Mouse (Mus musculus): ENCODE data around the gene Ccdc172.
A peak's percentile ranks its signal among the peaks of the same experiment; 100 is the strongest.

The Ccdc172 gene

DNA sequence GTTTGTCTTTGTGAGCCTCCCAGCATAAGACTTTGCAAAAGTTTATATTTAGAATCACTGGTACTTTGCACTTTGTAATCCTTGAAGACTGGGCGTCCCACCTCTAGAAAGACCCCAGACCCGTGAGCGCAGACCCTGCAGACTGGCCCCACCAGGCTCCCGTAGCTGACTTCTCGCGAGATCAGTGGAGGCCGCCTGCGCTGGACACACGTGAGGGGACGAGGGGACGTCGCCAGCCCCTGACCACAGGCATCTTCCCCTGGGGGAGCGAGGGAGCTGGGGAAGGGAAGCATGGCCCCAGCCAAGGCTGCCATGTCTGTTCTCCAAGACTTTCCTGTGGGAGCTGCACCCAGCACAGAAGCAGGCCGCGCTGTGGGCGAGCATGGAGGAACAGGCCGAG is at the start of gene Ccdc172:
Gene Ccdc172 (plus strand): TSS at position 176 of the 400 bp plus-strand sequence.
- DNase-seq (ENCODE audit: low read depth, low spot score), result no peak

DNA sequence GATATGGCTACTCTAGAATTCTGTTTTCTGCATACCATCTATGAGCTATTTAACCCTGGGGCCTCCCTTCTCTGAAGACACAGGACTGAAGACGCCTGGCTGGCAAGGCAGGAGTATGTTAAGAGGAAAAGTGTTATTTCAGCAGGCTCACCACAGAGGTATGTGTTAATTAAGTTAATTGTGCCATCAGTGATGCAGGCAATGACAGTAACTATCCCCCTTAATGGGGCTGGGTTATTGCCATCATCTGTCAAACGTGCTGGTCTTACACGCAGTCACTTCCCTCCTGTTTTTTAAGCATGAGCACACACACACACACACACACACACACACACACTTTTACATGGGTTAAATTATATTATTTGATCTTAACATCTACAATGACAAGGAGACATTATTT is 48.0 kb upstream of the Ccdc172 start:
- DNase-seq (ENCODE audit: low read depth, low spot score), result no peak

DNA sequence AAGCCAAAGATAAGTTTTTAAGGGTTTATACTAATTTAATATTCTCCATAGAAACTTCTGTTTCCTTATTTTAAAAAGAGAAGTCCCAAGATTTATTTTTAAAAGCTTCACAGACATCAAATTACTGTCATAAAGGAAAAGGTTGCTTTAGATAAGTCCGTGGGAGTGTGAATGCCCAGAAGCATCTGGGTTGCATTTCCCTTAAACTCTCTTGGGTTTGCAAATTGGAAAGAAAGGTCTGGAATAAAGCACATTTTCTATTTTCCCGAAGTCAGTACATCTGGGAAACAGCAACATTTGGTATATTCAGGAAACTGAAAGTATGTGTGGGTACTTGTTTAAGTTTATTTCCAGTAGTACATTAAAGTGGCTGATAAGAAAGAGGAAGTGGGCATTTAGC is 43.5 kb upstream of the Ccdc172 start:
- DNase-seq (ENCODE audit: low read depth, low spot score), result no peak

DNA sequence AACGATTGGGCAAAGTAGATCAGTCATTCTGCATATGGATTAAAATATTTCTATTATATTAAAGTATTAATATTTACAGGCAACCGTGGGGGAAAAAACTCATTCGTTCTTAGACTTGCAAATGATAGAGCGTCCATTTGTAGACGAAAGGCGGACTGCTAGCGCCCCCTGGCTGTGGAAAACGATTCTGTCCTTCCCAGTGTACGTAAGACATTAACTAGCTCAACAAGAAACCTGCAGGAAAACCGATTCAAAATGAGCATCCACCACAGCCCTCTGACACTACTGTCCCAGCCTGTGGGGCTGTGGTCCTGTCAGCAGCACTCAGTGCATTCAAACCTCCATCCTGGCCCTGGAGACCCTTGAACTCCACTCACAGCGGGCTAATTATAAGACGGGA is 42.4 kb upstream of the Ccdc172 start:
- DNase-seq (ENCODE audit: low read depth, low spot score), result peak; percentile 90

DNA sequence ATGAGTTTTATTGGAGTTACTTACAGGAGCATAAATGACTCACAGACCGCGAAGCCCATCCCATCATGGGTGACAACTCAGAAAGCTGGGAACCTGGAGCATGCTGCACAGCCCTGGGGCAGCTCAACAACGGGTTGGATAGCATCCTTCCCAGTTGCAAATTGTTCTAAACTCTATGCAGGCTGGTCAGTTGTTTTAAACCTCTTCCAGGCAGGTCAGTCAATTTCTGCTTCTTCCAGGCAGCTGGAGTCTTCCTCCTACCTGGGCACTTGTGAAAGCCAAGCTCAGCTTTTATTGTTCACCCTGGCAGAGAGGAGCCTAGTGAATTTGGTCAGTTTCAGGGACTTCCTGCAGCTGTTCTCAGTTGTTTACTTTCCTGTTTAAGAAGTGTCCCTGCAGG is 37.5 kb upstream of the Ccdc172 start:
- no peak for DNase-seq (ENCODE audit: low read depth, low spot score)

DNA sequence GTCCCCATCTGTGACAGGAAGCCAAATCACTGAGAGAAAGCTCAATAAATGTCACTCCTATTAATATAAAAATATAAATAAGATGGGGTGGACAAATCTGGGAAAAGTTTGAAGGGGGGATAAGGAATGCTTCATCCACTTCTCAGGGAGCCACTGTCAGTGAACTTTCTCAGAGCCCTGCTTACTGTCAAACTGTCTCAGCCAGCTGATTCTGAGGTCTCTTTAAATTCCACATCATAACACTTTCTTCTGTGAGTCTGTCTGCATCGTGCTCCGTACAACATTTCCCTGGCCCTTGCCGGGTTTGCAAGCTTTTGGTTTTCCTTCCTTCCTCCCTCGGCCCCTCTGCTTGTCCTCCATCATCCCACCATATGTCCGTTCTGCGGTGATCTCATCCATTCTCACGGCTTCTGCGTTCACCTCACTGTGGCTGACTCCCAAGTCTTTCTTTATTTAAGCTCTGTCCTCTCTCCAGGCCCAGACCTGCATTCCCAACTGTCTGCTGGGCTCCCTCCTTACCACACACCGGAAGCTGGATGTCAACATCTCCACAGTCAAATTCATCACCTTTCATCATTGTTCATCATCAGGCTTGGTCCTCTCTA is 29.3 kb upstream of the Ccdc172 start:
- DNase-seq (ENCODE audit: low read depth, low spot score), result no peak

DNA sequence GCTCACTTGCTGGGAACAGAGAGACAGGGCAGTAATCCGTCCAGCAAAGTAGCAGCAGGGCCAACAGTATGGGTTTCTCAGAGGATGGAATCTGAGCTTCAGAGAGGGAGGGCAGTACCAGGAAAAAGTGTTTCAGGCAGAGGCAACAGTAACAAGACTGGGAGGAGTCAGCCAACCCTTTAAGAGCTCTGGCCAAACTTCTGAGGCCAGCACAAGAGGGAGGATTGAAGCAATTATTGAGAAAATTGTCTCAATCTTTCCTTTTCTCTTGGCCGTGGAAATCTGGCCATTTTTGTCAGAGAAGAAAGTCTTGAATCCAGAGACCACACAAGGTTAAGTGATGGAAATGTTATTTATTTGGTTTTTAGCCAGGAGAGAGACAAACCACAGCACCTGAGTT is 25.1 kb upstream of the Ccdc172 start:
- no peak for DNase-seq (ENCODE audit: low read depth, low spot score)

DNA sequence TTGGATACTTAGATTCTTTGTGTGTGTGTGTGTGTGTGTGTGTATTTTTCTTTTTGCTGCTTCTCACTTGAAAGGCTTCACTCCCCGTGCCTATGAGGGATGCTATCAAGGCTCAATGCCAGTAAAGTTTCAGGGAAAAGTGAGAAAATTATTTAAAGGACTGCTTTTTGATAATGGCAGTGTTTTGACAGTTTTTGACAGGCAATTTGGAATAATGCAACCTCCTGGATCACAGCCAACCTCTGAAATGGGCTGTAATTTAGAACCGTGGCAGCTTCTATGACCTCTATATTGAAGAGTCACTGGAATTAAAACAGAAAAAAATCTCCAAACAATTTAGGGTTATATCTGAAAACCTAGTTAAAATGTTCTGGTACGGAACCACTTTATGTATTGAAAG is 14.7 kb upstream of the Ccdc172 start:
- DNase-seq (ENCODE audit: low read depth, low spot score), result no peak

DNA sequence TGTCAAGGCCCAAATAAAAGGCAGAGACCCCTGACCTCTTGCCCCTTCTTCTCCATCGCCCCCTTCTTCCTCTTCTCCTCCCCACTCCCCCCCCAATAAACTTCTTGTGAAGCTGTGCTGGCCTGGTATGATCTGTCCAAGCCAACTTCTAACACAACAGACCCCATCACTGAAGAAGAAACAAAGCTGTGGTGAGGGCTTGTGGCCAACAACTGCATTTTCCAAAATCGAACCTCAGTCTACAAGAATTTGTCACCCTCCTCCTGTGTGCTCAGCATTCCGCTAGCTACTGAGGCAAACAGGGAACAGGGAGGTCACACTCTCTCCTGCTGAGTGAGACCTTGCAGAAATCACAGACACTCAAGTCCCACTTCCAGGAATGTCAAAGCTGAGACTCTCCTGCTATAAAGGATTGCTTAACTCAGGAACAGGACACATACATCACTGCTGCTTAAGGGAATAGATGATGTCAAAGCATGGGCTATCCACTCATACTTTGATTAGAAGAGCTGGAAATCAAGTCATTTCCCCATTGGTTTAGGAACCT is 12.3 kb upstream of the Ccdc172 start:
- DNase-seq (ENCODE audit: low read depth, low spot score), result no peak

DNA sequence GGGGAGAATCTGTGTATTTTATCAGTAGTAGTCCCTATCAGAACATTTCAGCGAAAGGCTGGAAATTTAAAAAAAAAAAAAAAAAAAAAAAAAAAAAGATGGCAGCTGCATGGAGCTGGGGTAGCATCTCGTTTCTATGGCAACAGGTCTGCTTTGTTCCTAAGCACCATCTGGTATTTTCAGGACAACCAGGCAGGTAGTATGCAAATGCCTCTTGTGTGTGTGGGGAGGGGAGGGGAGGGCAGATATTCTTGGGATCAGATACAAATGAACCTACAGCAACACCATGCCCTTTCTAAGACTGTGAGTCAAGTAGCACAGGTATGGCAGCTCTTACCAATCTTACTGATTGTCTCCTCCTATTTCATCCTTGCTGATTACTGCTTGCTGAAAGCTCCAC is 11.7 kb upstream of the Ccdc172 start:
- peak; percentile 31 for DNase-seq (ENCODE audit: low read depth, low spot score)

DNA sequence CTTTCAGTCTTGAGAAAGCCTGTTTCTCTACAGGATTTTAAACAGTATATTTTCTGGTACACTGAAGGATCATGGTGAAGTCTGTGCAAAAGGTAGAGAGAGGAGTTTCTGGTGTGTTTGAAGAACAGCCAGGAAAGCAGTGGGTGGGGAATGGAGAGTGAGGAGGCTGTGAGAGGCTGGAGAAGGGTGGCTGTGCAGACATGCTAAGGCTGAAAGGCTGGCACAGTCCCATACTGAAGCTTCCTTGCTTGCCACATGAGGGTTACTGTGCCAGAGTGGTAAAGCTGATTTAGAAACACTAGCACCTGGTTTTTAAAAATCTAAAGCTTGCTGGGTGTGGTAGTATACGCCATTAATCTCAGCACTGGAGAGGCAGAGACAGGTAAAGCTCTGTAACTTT is 9.9 kb downstream of the Ccdc172 start:
- DNase-seq (ENCODE audit: low read depth, low spot score), result no peak

DNA sequence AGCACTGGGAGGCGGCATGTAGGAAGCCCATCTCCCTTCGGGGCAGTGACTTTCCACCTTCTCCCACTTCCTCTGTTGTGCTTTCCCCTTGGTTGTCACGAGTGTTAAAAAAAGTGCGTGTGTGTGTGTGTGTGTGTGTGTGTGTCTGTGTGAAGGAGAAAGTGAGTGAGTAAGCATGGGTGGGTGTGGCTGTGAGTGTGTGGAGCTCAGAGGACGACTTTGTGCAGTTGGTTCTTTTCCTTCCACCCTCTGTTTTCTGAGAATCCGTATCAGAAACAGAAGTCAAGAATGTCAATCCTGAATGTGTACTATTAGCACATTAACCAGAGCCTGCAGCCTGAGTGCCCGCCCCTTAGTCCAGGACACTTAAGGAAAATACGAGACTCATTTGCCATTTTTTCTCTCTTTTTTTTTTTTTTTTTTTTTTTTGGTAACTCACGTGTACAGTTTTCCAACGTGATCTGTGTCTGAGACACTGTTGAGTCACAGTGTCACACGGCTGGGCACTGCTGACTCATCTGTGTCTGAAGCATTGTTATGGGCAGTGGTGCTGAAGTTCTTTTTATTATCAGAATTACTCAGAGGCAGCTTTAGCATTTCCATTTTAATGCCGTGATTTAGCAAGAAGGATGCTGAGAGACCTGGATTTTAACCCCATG is 12.1 kb downstream of the Ccdc172 start:
- no peak for DNase-seq (ENCODE audit: low read depth, low spot score)

DNA sequence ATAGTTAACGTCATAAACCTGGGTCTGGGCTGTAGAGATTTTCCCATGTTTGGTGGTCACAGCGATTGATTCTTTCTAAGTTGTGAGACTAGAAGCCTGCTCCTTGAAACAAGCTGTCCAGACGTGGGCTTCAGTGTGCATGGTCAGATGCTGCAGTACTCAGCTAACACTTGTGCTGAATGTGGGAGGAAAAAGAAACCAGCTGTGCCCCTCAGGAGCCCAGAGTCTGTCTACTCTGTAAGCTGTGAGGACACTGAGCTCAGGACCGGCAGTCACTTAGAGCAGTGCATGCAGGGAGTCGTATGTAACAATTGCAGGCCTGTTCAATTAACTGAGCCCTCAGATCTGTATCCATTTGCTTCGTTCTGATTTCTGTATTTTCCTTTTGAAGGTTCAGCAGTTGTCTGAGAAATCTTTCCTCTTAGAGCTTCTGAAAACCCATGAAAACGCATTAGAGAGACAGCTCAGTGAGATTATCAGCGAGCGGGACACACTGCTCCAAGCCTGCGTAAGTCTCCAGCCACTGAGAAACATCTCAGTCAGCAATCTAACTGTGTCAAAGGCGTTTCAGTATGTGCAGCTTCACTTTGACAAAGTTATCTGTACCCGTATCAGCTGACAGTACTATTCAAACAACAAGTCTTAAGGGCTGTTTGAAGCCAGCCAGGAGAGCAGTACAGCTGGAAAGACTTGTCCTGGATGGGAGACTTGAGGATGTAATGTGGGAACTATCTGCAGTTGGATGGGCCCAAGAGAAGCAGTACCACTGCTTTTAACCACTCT is 13.9 kb downstream of the Ccdc172 start:
- no peak for DNase-seq (ENCODE audit: low read depth, low spot score)

DNA sequence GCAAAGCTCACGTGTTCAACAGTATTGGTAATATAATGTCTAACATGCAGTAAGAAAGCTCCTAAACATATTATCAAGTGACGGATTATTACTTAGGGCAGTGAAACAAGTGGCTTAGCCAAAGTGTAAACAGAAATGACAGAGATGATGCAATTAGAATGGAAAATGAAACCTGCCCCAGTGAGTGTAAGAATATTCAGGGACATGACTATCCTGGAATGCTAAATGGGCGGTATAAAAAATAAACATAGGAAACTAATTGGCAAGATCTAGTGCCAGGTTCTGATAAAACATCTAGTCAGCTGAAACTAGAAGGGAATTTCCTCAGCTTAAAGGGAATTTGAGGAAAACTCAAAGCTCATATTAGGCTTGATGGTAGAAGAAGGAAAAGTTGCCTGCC is 21.3 kb downstream of the Ccdc172 start:
- DNase-seq (ENCODE audit: low read depth, low spot score), result no peak

DNA sequence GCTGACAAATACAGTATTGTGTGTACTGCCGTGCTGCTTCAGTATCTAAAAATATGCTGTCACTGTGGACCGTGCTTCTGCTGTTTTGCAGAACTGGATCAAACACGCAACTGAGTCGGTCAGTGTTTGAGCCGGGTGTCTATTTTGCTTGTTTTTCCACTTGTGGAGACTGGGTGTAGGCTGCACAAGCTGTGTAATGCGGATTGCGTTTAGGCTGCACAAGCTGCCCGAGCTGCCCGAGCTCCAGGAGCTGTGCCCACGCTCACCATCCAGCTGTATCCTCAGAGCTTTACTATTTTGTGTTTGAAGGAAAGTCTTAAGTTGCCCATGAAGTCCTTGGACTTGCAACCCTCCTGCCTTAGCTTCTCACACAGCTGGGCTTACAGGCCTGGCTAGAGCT is 24.9 kb downstream of the Ccdc172 start:
- no peak for DNase-seq (ENCODE audit: low read depth, low spot score)

DNA sequence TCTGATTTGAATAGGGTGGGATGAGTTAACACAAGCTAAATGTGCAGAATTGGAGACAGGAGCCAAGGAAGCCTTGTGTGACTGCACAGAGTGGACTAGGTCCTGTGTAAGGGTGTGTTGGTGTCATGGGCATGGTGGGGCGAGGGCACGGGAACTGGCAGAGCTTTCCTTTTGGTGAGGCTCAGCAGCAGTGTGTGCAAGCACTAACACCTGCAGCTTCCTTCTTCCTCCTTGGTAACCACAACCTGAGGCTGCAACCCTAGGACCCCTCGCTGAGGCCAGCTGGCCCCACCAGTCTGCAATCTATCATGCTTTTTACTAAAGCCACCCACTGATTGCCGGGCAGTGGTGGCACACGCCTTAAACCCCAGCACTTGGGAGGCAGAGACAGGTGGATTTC is 28.6 kb downstream of the Ccdc172 start:
- DNase-seq (ENCODE audit: low read depth, low spot score), result no peak

DNA sequence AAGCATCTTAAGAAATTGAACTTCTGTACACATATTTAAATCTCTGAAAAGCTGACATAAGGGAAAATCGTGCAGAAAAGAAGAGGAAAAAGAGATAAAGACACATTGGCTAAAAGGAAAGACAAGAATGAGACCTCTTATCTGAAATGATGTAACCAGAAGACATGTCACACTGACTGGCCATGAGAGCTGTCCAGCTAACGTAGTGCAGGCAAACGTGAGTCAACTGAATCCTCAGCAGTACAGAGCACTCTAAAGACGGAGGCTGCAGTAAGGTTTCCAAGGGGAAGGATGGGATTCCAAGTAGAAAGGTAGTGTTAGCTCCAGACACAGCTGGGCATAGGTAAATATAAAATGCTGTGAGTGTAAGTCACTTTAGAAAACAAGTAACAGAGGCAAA is 36.6 kb downstream of the Ccdc172 start:
- no peak for DNase-seq (ENCODE audit: low read depth, low spot score)

DNA sequence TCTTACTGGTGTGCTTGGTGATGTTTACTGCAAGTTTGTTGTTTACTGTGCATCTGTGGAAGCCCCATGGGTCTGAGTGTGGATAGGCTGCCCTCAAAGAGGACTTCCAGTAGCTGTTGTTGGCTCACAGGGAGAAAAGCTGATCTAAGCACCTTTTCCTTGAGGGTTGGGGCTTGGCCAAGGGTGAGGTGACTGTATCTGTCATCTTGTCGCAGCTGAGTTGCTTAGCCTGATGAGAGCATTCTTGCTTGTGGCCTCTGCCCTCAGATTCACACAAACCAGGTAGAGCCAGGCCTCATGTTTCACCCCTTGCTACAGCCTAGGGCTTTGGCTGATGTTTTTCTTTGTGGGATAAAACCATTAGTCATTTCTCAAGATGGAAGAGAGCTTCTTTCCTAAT is 38.7 kb downstream of the Ccdc172 start:
- DNase-seq (ENCODE audit: low read depth, low spot score), result no peak

DNA sequence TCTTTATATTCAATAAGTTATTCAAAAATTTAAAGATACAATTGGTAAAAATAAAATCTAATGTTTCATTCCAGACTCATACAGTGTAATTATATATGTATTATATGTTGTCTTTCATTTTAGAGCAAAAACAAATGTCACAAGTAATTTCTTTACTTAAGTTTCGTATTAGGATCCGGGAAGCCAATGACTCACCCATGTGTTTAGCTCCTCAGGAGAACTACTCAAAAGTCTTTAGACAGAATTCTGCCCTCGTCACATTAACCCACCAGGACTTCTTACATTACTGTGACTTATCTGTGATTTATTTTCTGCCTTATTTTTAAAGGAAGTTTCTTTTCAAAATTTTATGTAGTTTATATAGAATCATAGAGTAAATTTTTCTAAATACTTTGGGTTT is 39.1 kb downstream of the Ccdc172 start:
- no peak for DNase-seq (ENCODE audit: low read depth, low spot score)

DNA sequence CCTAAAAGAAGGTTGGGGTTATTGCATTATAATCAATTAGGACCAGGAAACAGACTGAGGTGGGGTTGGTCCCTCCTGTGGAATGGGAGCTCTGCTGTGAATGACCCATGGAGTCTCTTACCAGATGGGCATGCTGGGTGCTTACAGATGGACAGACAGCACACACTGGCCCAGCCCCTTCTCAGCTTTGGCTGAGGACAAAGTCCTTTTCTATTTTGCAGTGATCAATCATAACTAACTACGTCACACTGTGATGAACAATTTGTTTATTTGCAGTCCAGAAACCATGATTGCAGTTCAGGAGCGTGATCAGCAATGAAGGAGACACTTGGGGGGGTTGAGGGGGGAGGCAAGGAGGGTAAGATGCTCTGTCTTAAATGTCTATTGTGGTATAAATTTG is 43.2 kb downstream of the Ccdc172 start:
- no peak for DNase-seq (ENCODE audit: low read depth, low spot score)

DNA sequence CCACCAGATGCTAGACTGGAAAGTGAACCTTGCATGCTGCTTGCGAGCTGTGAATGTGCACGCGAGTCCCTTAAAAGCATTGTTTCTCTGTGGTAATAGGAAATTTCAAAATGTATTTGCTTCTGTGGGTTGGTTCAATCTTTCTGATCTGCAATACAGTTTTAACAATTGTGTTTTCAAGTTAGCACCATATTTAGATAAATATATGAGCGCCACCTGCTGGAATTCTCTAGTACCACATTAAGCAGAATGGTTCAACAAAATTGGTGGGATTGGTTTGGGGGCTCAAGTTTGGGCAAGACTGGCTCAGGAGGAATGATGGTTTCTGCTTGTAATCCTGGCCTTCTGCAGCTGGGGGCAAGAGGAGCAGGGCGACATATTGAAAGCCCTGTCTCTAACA is 46.6 kb downstream of the Ccdc172 start:
- DNase-seq (ENCODE audit: low read depth, low spot score), result peak; percentile 70

DNA sequence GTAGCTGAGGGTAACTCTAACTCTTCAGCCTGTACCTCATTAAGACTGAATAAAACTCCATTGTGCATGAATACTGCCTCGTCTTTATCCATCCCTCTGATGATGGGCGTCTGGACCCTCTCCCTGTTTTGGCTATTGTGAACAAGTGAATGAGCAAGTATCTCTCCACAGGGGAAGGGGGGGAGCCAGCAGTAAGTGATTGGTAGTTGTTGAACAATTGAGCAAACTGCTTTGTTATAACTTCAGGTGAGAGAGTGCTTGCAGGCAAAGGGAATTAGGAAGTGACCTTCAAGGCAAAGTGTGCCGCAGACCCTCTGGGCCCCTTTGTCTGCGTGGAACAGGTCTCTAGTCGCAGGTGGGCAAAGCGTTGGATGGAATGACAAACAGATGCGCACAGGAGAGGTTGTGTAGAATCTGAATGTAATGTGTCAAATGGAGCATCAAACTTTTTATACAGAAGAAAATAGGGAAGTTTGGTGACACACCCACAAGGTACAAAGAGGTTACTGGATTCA is 50.6 kb downstream of the Ccdc172 start:
- DNase-seq (ENCODE audit: low read depth, low spot score), result no peak

DNA sequence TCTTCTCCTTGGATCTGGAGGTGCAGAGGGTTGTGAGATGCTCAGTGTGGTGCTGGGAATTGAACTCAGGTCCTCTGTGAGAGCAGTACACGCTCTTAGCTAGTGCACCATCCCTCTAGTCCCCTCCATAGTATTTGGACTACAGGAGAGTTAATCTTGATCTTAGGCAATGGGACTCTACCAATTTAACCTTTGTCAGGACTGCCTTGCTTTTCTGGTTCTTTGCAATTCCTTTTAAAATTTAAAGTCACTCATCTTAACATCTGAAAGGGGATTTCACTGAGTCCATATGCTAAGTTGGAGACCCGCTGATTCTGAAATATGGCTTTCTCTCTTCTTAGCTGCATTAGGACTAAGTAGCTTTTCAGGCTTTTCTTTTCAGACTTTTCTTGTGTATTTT is 59.8 kb downstream of the Ccdc172 start:
- DNase-seq (ENCODE audit: low read depth, low spot score), result no peak

Measured in forelimb bud, embryonic 11.5 days (tissue).